Mouse (Mus musculus): ENCODE data around the gene Gatm. TPM values are rescaled to one million over a fixed set of nuclear protein-coding genes. Genes with fewer than 3 reads are reported as not detected.

Gene Gatm
- 20.7 and 28.3 TPM in 2 replicates for polyA plus RNA-seq (2012)

GRCm38 (mm10) chr2:122610746-122611653 lies at the start of gene Gatm:
TSS of gene Gatm (minus strand) at chr2:122611303.

GRCm38 (mm10) chr2:122636686-122637085 lies 25.6 kb upstream of the Gatm start, which contains the start of gene AA467197:
TSS of gene AA467197 (plus strand) at chr2:122636986.

Other genes starting within 250 kb of the Gatm start
- 21.4 and 22.9 TPM in 2 replicates for gene Shf, start 242.1 kb downstream of the Gatm start, polyA plus RNA-seq (2012)
- 2.9 and 3.7 TPM in 2 replicates for gene Slc28a2, start 184.8 kb downstream of the Gatm start, polyA plus RNA-seq (2012)
- gene Gm14085, start 126.4 kb downstream of the Gatm start, polyA plus RNA-seq (2012), result 0.11 and 0.22 TPM in 2 replicates
- gene AA467197, start 25.7 kb upstream of the Gatm start, polyA plus RNA-seq (2012), result 0.62 and 1.1 TPM in 2 replicates
- gene Slc30a4, start 91.4 kb upstream of the Gatm start, polyA plus RNA-seq (2012), result 1.6 and 2.3 TPM in 2 replicates
- gene Bloc1s6, start 127.2 kb upstream of the Gatm start, polyA plus RNA-seq (2012), result 13.6 and 16.5 TPM in 2 replicates
- 14.5 and 21.2 TPM in 2 replicates for gene Sqor, start 153.9 kb upstream of the Gatm start, polyA plus RNA-seq (2012)